Mouse (Mus musculus): ENCODE measurements around the gene Gart.

Gart gene

DNA sequence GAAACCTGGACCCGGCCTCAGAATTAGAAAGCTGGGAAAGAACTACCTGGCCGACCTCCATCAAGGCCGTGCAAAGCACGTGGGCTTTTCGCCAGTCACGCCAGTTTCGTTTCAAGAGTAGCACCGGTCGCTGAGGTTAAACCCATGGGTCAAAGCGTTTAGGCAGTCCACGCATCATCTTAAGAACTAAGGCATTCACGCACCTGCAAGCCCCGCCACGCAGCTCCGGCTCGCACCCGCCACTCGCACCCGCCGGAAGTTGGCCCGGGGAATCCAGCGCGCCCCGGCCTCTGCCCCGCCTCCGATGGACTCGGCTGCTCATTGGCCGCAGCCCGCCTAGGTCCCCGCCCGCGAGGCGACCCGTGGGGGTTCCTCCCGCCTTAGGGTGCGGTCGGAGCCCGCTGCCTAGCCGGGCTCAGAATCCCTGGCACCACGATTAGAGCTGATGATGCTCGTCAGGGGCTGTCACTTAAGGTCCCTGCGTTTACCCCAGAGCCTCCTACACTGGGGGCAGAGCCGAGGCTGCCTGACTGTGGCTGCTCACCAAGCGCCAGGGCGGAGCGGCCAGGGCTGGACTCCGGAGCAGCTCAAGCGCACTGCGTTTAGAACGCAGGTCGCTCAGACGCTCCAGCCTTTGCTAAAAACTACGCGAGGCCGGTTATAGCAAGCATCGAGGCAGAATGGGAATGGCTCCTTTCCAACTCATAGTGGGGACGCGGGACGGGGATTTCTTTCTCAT lies at the start of gene Gart:
Gart (minus strand) TSS at position 272 of the 739 bp plus-strand sequence.
- in situ Hi-C loops (cut with MboI, MseI), result no loop called here

DNA sequence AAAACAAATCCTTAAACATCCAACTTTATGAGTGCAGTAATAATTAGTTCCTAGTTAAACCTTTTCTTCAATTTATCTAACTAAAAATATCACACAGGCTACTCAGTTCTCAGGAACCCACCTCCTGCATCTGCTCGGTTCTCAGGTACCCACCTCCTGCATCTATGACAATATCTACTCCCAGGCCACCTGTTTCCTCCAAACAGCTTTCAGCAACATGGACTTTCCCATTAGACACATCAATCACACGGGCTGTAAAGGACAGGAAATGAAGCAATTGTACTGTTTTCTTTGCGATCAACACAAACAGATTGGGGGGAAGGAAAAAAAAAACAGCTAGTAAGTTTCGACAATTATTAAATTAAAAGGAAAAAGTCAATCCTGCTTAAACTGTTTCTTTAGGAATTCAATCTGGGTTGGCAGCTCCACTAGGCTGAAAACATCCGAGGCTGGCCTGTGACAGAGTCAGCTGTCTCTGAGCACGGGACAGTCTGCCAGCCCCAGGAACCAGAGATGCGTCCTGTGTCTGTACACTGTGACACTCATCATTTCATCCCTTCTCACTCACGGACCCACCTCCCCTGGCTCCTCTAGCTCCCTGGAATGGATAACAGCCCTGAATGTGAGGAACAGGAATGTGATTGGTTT lies 48.5 kb upstream of the Gart start:
- in situ Hi-C loops (cut with MboI, MseI), result loop anchor here (10.0 kb wide), 1 partner anchor 220 kb away; no protein-coding TSS in a partner anchor

DNA sequence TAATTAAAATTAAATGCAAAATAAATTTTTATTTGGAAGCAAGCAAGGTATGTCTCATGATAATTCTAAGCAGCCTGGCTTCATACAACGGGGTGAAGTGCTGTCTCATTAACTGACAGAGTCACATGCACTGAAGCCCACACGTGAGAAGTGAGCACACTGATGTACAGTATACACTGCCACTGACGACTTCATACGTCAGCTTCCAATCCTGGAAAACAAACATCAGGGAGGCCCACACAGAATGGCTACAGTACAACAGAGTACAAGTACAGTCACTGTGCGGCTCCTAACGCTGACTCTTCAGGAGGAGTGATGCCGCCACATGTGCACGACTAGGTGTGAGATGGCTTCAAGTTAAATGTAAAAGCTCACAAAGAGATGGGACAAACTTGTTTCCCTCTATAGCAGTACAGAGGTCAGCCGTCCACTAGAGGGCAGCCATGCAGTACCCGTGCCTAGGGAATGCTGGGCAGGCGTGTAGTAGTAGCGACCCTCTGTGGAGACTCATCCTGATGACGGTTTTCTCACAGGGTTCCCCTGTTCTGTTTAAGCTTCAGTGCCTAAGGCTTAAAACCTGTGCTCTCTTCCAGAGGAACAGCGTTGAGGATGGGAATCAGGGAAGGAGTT lies 47.8 kb upstream of the Gart start:
- in situ Hi-C loops (cut with MboI, MseI), result loop anchor here (10.0 kb wide), 1 partner anchor 220 kb away; no protein-coding TSS in a partner anchor

DNA sequence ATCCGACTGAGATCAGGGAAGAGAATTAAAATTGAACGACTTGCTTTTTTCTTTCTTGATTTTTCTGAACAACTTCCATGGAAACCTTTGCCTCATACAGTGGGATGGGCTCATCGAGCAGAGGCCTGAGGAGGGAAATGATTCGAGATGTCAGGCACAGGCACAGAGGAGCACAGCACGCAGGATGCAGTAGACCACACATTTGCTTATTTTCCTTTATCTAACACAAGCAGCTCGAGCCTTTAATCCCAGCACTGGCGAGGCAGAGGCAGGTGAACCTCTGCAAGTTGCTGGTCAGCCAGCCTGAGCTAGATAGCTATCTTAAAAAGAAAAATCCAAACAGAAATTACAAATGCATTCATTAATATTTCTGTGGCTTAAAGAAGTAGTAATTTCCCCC lies 43.0 kb upstream of the Gart start:
- in situ Hi-C loops (cut with MboI, MseI), result loop anchor here (5.0 to 10.0 kb wide), 2 partner anchors 38 to 225 kb away; partner anchors contain the start of genes Cryzl1 and Itsn1

DNA sequence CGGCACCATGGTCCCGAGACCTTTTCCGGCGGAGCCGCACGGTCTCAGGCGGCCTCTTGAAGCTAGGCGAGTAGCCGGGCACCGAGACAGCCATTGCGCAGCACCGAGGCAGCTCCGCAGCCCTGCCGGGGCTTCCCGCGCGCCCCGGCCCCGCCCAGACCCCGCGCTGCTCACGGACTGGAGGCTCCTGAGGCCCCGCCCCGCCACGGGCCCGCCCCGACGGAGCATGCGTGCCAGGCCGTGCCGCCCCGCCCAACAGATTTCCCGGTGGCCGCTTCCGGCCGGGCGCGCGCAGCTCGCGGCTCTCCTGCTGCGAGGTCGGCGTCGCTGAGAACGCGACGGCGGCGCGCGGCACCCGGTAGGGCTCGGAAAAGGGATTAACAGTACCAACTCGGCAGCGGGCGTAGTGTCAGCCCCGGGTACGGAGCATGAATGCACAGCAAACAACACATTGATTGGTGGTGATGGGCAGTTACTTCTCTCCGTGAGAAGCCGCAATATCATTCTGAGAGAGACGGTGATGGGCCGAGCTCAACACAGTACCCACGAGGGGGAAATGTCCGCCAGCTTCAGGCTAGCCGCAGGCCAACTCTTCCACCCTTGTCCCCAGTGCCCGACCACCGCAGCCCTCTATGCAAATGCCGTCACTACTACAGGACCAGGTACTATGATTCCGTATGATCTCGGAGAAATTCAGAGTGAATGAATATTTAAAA lies 42.0 kb upstream of the Gart start, which contains the start of gene Donson:
Donson (minus strand) TSS at position 152 of the 716 bp plus-strand sequence.
- in situ Hi-C loops (cut with MboI, MseI), result loop anchor here (5.0 kb wide), 1 partner anchor 39 kb away; the partner anchor contains the start of genes Cryzl1 and Itsn1

DNA sequence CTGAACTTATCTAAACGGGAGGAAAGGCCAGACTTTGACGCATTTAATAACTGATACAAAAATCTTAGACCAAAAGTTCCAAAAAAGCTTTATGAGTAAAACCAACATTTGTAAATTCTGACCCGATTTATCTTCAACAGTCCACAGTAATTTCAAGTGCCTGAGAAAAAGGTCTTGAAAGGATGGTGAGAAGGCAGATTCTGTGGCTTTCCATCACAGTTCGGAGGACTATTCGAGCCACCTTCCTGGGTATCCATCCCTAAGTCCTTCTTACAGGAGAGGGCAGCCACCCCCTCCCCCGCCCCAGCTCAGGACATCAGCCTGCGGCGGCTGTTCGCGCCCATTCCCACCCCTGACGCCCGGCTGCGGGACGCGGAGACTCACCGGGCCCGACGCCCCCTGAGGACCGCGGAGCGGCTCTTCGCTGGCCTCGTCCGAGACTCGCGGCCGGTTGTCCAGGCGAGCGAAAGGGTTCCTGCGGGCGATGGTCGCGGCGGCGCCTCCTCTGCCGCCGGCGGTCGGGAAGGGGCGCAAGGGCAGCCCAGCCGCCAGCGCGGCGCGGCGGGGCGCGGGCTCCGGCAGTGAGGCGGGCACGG lies 41.4 kb upstream of the Gart start:
- in situ Hi-C loops (cut with MboI, MseI), result loop anchor here (5.0 kb wide), 1 partner anchor 39 kb away; the partner anchor contains the start of genes Cryzl1 and Itsn1

DNA sequence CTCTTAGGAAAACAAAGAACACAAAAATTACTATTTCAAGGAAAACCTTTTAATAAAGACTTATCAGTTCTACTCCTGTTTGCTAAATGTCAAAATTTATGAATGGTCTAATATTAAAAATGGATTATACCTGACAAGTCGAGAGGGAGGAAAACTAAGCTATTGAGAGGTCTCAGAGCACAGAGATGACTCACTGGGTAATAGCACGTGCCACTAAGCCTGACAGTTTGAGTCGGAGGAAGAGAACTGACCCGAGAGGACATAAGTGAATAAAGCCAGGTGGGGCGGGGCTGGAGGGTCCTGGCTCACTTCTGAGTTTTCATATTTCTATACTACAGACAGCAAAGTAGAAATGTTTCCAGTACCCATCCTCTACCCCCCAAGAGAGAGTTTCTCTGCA lies 39.6 kb upstream of the Gart start:
- in situ Hi-C loops (cut with MboI, MseI), result loop anchor here (5.0 kb wide), 1 partner anchor 41 kb away; the partner anchor contains the start of genes Cryzl1 and Itsn1

DNA sequence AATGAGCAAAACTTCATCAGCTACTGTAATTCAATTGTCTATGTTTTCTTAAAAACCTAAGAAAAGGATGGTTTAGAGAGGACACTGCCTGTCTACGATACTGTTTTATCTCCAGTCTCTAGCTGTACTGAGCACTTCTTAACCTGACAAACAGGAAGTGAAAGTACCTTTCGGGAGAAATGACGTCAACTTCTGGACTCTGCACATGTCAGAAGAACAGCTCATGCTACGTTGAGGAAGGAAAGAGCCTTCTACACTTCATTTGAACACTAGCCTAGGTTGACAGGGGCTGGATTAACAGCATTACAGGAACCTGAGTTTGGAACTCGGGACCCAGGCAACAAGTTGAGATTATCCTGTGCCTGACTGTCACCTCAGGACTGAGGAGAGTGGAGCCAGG lies 38.8 kb upstream of the Gart start:
- in situ Hi-C loops (cut with MboI, MseI), result loop anchor here (5.0 kb wide), 1 partner anchor 42 kb away; the partner anchor contains the start of genes Cryzl1 and Itsn1

DNA sequence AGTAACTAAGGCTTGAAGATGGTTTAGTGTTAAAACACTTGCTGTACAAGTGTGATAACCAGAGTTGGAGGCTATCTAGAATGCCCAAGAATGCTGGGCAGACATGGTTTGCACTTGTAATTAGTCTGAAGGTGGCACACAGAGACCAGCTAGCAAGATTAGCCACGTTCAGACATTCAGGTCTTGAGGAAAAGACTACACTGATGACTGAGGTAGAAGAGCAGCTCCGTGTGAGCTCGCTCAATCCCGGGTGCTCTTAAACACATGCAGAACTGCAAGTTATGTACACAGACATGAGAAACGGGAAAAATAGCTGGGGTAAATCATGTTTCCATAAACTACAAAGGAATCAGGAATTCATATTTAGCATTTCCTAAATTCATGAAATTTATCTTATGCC lies 33.9 kb upstream of the Gart start:
- in situ Hi-C loops (cut with MboI, MseI), result no loop called here

DNA sequence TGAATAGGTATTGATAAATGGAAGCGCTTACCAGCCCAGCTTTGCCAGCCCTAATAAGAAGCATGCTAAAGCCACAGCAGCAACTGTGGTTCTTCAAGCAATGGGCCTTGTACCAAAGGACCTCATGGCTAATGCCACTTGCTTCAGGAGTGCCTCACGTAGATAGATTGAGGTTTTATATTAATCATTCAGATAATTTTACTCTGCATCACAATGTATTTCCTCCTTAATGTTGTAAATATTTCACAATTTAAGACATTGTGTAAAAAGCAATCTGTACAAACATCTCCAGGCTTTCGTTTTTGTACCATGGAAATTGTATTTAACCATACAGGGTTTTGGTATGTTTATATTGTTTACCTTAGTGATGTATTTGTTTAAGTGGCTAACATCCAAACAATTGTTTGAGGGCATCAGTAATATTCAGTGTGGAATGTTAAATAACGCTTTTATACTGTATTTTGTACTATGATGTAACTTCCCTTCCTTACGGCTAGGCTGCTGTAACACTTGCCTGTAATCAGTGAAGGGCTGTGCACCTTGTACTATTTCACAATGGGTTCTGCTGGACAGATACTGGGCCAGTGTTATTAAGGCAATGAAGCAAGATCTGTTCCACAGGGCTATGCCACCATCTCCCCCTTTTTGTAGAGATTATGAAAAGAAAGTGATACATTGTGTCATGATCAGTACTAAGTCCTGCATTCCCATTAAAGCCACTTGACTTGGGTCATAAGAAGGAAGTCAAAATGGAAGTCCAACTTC lies 31.6 kb upstream of the Gart start:
- in situ Hi-C loops (cut with MboI, MseI), result no loop called here

DNA sequence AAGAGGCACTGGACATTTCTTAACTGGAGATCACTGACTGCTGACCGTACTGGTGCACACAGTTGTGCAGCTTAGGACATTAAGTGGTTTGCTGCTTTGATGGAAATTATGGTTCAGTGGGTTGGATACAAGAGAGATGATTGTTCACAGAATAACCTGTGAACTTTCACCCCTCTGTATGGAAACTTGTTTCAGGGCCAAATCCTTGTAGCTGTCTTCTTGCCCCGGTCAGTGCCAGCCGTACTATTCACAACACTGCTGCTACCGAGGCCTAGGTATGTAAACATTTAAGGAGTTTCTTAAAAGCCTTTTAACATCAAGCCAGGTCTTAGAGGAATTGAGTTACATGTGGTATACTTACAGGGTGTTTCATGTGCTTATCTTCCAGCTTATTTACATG lies 27.7 kb upstream of the Gart start:
- in situ Hi-C loops (cut with MboI, MseI), result loop anchor here (5.0 kb wide), 1 partner anchor 37 kb away; no protein-coding TSS in a partner anchor

DNA sequence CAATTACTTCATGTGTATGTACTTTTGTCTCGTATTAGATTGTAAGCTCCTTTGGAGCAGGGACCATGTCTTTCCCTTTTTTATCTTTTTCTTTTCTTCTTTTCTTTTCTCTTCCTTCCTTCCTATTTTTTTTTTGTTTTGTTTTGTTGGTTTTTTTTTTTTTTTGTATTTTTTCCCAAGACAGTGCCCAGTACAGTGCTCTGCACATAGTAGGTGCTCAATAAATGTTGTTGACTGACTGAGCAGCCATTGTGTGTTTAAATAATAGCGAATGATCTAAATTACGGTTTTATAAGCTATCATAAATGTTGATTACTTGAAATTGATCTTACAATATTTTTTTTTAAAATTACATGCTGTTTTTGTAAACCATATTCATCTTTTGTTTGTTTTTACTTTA lies 17.0 kb upstream of the Gart start:
- in situ Hi-C loops (cut with MboI, MseI), result loop anchor here (10.0 kb wide), 2 partner anchors 629 to 1409 kb away; no protein-coding TSS in a partner anchor

DNA sequence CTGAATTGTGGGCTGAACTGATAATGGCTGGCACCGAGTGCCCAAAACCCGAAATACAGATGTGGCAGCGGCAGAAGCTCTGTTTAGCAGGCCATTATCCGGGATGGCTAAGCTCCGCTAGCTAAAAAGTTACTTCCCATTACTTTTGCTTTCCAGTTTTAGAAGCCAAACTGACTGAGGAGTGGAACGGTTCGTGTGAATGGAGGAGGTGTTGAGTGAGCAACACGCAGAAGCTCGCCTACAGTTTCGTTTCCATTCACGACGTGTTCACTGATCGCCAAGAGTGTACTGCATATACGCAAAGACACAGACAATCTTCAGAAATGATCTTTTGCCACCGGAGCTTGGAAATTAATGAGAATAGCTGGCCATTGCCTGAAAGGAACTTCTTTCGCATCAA lies 15.6 kb upstream of the Gart start:
- in situ Hi-C loops (cut with MboI, MseI), result loop anchor here (10.0 kb wide), 2 partner anchors 628 to 1408 kb away; no protein-coding TSS in a partner anchor

DNA sequence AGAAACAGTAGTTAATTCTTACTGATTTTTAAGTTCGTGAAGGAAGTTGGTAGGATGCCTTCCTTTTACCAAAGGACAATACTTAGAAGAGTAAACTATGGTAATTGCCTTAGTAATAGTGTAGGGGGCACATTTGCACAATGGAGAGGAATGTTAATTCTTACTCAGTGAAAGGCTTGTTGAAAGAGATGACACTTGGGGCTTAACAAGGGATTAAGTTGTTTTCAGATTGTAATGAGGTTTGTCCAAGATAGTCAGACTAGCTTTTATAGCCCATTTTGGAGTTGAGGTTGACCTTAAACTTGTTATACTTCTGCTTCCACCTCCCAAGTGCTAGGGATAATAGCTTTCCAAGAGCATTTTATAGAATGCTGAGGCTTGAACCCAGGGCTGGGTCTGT lies 14.6 kb upstream of the Gart start:
- in situ Hi-C loops (cut with MboI, MseI), result loop anchor here (10.0 kb wide), 2 partner anchors 627 to 1407 kb away; no protein-coding TSS in a partner anchor

DNA sequence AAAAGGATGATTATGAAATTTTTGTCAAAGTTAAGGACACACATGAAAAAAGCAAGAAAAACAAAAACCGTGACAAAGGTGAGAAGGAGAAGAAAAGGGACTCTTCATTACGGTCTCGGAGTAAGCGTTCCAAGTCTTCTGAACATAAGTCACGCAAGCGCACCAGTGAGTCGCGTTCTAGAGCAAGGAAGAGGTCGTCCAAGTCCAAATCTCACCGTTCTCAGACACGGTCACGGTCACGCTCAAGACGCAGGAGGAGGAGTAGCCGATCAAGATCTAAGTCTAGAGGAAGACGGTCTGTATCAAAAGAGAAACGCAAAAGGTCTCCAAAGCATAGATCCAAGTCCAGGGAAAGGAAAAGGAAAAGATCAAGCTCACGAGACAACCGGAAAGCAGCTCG lies 13.0 kb upstream of the Gart start:
- in situ Hi-C loops (cut with MboI, MseI), result loop anchor here (10.0 kb wide), 2 partner anchors 625 to 1405 kb away; no protein-coding TSS in a partner anchor

DNA sequence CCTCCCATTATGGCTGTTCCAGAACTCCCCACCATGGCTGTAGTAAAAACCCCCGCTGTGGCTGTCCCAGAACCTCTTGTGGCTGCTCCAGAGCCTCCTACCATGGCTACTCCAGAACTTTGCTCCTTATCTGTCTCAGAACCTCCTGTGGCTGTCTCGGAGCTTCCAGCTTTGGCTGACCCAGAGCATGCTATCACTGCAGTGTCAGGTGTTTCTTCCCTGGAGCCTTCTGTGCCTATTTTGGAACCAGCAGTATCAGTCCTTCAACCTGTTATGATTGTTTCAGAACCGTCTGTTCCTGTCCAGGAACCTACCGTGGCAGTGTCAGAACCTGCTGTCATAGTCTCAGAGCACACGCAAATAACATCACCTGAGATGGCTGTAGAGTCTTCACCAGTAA lies 11.7 kb upstream of the Gart start:
- in situ Hi-C loops (cut with MboI, MseI), result no loop called here

DNA sequence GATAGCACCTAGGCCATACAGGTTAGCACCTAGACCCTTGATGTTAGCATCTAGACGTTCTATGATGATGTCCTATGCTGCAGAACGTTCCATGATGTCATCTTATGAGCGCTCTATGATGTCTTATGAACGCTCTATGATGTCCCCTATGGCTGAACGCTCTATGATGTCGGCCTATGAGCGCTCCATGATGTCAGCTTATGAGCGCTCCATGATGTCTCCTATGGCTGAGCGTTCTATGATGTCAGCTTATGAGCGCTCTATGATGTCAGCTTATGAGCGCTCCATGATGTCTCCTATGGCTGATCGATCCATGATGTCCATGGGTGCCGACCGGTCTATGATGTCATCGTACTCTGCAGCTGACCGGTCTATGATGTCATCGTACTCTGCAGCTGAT lies 10.5 kb upstream of the Gart start:
- in situ Hi-C loops (cut with MboI, MseI), result no loop called here

DNA sequence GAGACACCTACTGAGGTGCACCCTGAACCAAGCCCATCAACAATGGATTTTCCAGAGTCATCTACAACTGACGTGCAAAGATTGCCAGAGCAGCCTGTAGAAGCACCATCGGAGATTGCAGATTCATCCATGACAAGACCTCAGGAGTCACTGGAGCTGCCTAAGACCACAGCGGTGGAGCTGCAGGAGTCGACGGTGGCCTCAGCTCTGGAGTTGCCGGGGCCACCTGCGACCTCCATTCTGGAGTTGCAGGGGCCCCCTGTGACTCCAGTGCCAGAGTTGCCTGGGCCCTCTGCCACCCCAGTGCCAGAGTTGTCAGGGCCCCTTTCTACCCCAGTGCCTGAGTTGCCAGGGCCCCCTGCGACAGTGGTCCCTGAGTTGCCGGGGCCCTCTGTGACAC lies 8.5 kb upstream of the Gart start:
- in situ Hi-C loops (cut with MboI, MseI), result no loop called here

DNA sequence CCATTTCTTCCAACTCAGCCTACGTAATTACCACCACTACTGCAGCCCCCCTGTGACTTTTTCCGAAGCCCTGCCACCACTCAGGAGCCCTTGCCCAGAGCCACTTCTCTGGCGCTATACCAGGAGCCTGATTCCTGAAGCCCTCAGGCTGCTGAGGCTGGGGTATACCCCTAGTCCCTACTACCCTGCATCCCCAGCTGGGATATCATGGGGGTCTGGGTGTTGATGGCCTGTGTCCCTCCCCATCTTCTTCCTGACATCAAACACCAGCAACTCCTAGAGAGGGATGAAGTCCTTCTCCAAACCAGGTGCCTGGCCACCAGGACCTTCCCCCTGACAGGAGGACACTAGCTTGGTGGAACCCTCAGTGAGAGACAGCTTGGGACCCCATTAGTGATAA lies 5.4 kb upstream of the Gart start:
- in situ Hi-C loops (cut with MboI, MseI), result no loop called here

DNA sequence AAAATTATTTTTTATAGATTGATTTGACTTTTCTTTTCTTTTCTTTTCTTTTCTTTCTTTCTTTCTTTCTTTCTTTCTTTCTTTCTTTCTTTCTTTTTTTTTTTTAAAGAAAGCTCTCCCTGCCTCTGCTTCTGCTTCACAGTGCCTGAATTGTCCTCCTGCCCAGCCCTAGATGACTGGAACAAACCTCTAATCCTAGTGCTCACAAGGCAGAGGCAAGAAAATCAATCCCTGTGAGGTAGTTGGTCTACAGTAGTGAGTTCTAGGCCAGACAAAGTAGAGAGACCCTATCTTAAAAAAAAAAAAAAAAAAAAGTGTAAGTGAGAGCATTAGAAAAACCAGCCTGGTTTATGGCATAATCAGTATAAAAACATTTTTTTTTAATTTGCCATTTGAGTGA lies 3.0 kb upstream of the Gart start:
- in situ Hi-C loops (cut with MboI, MseI), result no loop called here

All from regulatory T cell (primary cell).